Comparison of ENCODE assay signal across 8 mouse cellular contexts in the genomic region with DNA sequence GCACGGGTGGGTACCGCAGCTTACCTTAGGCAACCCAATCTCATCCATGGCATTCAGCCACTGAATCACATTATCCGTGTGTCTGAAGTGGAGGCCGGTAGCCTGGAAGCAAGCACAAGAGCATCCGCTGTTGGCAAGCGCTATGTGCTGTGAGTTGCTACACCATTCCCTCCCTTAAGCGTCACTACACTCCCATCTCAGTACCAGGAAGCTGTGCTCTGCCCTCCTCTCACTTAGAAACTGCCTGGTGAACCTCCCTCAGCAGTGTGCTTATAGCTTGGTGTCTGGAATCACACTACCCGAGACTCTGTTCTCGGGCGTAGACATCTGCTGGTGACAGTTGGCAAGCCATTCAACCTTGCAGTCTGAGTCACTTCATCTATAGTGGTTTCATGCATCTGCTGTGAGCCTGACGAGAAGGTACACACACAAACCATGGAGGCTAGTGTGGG. TPM values are rescaled to one million over a fixed set of nuclear protein-coding genes. Genes with fewer than 3 reads are reported as not detected.
DNase-seq lines count a peak whose midpoint lies in the region; ATAC-seq and TF ChIP-seq lines count a peak whose summit lies in the region.

No protein-coding gene starts in this region.

- intact Hi-C loops in gastrocnemius, adult 2 months (cut with DNase I) = no loop called here

- H3K27ac ChIP-seq in midbrain, embryonic 16.5 days (ENCODE audit: low read length) = peak overlapping the region; percentile 26; the same call in 1 of the 2 replicates
- no peak overlapping the region for H3K27ac ChIP-seq in midbrain, embryonic 11.5 days (ENCODE audit: low read depth, low read length)
- no peak overlapping the region for H3K27ac ChIP-seq in stomach, postnatal 0 days (replicated peaks)
- no peak overlapping the region for H3K27ac ChIP-seq in gastrocnemius, adult 2 months
- no peak overlapping the region for H3K27ac ChIP-seq in heart, embryonic 12.5 days (ENCODE audit: poor library complexity, severe bottlenecking)

- 79% methylated on average over 11 of the region's 11 CpGs for WGBS in midbrain, embryonic 16.5 days
- WGBS in midbrain, embryonic 11.5 days = 89% methylated on average over 11 of the region's 11 CpGs
- 84% methylated on average over 11 of the region's 11 CpGs for WGBS in stomach, postnatal 0 days
- 83% methylated on average over 11 of the region's 11 CpGs for WGBS in heart, embryonic 12.5 days

- no peaks in the 10 kb centered on the region for H3K9me3 ChIP-seq in midbrain, embryonic 16.5 days (replicated peaks; ENCODE audit: control insufficient read depth, low read length, poor library complexity, severe bottlenecking)
- H3K9me3 ChIP-seq in midbrain, embryonic 11.5 days (ENCODE audit: control insufficient read depth, low read length) = no peaks in the 10 kb centered on the region
- no peaks in the 10 kb centered on the region for H3K9me3 ChIP-seq in stomach, postnatal 0 days (ENCODE audit: control insufficient read depth, low read length)
- H3K9me3 ChIP-seq in heart, embryonic 12.5 days (replicated peaks) = no peaks in the 10 kb centered on the region

- peaks cover 7% of the 10 kb centered on the region; the same call in 1 of the 2 replicates for H3K4me1 ChIP-seq in midbrain, embryonic 16.5 days (ENCODE audit: control insufficient read depth, insufficient read depth, low read length)
- H3K4me1 ChIP-seq in midbrain, embryonic 11.5 days (ENCODE audit: control insufficient read depth, insufficient read depth, low read length) = peaks cover 9% of the 10 kb centered on the region; the same call in 1 of the 2 replicates
- no peaks in the 10 kb centered on the region for H3K4me1 ChIP-seq in stomach, postnatal 0 days (replicated peaks; ENCODE audit: control insufficient read depth, insufficient read depth)
- H3K4me1 ChIP-seq in heart, embryonic 12.5 days (replicated peaks) = peaks cover 56% of the 10 kb centered on the region

- H3K27me3 ChIP-seq in midbrain, embryonic 16.5 days (ENCODE audit: control insufficient read depth, insufficient read depth, low read depth, low read length) = no peaks in the 10 kb centered on the region
- no peaks in the 10 kb centered on the region for H3K27me3 ChIP-seq in midbrain, embryonic 11.5 days (ENCODE audit: control insufficient read depth, insufficient read depth, low read length)
- H3K27me3 ChIP-seq in stomach, postnatal 0 days (ENCODE audit: control insufficient read depth, insufficient read depth, low read length) = no peaks in the 10 kb centered on the region
- H3K27me3 ChIP-seq in heart, embryonic 12.5 days (replicated peaks) = no peaks in the 10 kb centered on the region

- TF ChIP-seq EP300 in stomach, postnatal 0 days (optimal IDR thresholded peaks at IDR 0.05) = no peak

- no peak overlapping the region for H3K4me2 ChIP-seq in midbrain, embryonic 16.5 days (ENCODE audit: low read length)
- H3K4me2 ChIP-seq in midbrain, embryonic 11.5 days = no peak overlapping the region
- no peak overlapping the region for H3K4me2 ChIP-seq in stomach, postnatal 0 days (replicated peaks; ENCODE audit: low read depth)
- H3K4me2 ChIP-seq in heart, embryonic 12.5 days = no peak overlapping the region

- no peak overlapping the region for H3K9ac ChIP-seq in midbrain, embryonic 16.5 days (ENCODE audit: low read depth, low read length)
- H3K9ac ChIP-seq in midbrain, embryonic 11.5 days (ENCODE audit: low read length) = no peak overlapping the region
- H3K9ac ChIP-seq in stomach, postnatal 0 days (ENCODE audit: low read length) = no peak overlapping the region
- H3K9ac ChIP-seq in heart, embryonic 12.5 days = no peak overlapping the region

- H3K4me3 ChIP-seq in midbrain, embryonic 16.5 days (ENCODE audit: low read depth, low read length) = no peak overlapping the region
- no peak overlapping the region for H3K4me3 ChIP-seq in midbrain, embryonic 11.5 days (ENCODE audit: low read depth, low read length)
- no peak overlapping the region for H3K4me3 ChIP-seq in stomach, postnatal 0 days (ENCODE audit: low read depth, low read length)
- no peak overlapping the region for H3K4me3 ChIP-seq in gastrocnemius, adult 2 months
- no peak overlapping the region for H3K4me3 ChIP-seq in heart, embryonic 12.5 days

- no peak for DNase-seq in midbrain, embryonic 11.5 days (ENCODE audit: low spot score, missing footprints)
- peak; percentile 63 for DNase-seq in cerebellum, postnatal 25 days
- peak; percentile 37 to 45 for DNase-seq in layer of hippocampus, postnatal 14 days (ENCODE audit: low spot score in 2 of 2)
- no peak for DNase-seq in stomach, postnatal 0 days (ENCODE audit: low spot score)
- no peak for DNase-seq in urinary bladder, postnatal 10 days (ENCODE audit: low spot score)
- no peak for DNase-seq in gastrocnemius, adult 2 months

- no peak for ATAC-seq in midbrain, embryonic 16.5 days
- no peak for ATAC-seq in midbrain, embryonic 11.5 days (ENCODE audit: low FRiP score)
- peak; percentile 26; the same call in 1 of the 2 replicates for ATAC-seq in stomach, postnatal 0 days (ENCODE audit: low FRiP score, low TSS enrichment)
- no peak for ATAC-seq in heart, embryonic 12.5 days (ENCODE audit: insufficient number of reproducible peaks, low FRiP score)

- no peak for TF ChIP-seq CTCF in stomach, postnatal 0 days (IDR thresholded peaks at IDR 0.05; ENCODE audit: low read depth)
- TF ChIP-seq CTCF in gastrocnemius, adult 2 months (IDR thresholded peaks at IDR 0.05) = no peak

- H3K36me3 ChIP-seq in midbrain, embryonic 16.5 days (ENCODE audit: control insufficient read depth, insufficient read depth, low read length) = peaks cover 4% of the 10 kb centered on the region; the same call in 1 of the 2 replicates
- H3K36me3 ChIP-seq in midbrain, embryonic 11.5 days (ENCODE audit: control insufficient read depth, insufficient read depth, low read length) = no peaks in the 10 kb centered on the region
- peaks cover 14% of the 10 kb centered on the region for H3K36me3 ChIP-seq in stomach, postnatal 0 days (ENCODE audit: control insufficient read depth, insufficient read depth, low read length)
- H3K36me3 ChIP-seq in heart, embryonic 12.5 days = peaks cover 27% of the 10 kb centered on the region

RNA-seq across cellular contexts. Expression of a gene that starts 58.9 kb away (rescaled TPM):
- 17.5 and 21.2 TPM in 2 replicates for polyA plus RNA-seq in midbrain, embryonic 16.5 days (2015; fragmentation: Nextera tagmentation; extraction: Ambion mirVana)
- polyA plus RNA-seq in midbrain, embryonic 11.5 days (2014; fragmentation: Nextera tagmentation; extraction: Ambion mirVana) = 23.5 and 24.8 TPM in 2 replicates
- total RNA-seq in layer of hippocampus, postnatal 14 days (2021) = 10 to 100 TPM; 26.3 TPM
- 52.8 and 58.0 TPM in 2 replicates for polyA plus RNA-seq in stomach, postnatal 0 days (2015; fragmentation: Nextera tagmentation; extraction: Ambion mirVana)
- total RNA-seq in gastrocnemius, adult 2 months (2021) = 10 to 100 TPM; 14.8 to 16.0 TPM
- 41.3 and 42.0 TPM in 2 replicates for polyA plus RNA-seq in heart, embryonic 12.5 days (2016; fragmentation: Nextera tagmentation; extraction: Ambion mirVana)

Comparison
In these comparisons a context has a peak if more than half of its experiments do, and no peak if none do; other contexts are left out.
1. DNase-seq: peak in cerebellum, postnatal 25 days (2 of 2) and layer of hippocampus, postnatal 14 days (2 of 2); none in midbrain, embryonic 11.5 days (single experiment), stomach, postnatal 0 days (single experiment), urinary bladder, postnatal 10 days (single experiment) and gastrocnemius, adult 2 months (single experiment).